Mouse (Mus musculus): ENCODE results near the gene Papln.

Papln gene

DNA sequence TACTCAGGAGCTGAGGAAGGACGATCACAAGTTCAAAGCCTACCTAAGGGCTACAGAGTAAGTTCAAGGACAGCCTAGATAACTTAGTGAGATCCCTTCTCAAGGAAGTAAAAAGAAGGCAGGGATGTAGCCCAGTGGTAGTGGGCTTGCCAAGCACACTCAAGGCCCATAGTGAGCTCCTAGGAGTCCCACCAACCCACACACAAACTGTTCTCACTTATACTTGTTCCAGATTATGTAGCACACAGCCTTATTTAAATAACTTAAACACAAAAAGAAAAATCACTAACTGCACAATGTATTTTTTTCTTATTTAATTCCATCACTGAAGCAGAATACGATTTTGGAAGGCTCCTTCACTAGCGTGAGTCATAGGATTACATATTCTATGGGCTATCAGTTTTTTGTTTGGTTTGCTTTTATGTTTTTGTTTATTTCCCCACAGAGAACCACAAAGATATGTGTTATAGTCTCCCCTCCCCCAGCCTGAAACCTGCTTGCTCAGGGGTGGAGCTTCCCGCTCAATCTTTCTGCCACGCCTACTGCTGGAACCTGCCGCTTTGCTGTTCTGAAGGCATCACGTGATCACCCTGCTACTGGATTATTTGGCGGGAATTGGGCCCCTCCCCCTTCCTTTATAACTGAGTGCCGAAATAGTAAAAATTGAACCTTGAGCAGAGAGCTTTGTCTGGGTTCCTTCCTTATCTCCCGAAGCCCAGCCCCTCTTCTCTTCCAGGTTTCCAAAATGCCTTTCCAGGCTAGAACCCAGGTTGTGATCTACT, 78.2 kb downstream of the Papln start:
- DNase-seq = no peak

Measured in lung, postnatal 10 days (tissue).